Mouse (Mus musculus): ENCODE results near the gene Cryba2. TPM values are rescaled to one million over a fixed set of nuclear protein-coding genes. Genes with fewer than 3 reads are reported as not detected.

The Cryba2 gene
- polyA plus RNA-seq, 1 experiment from 2014 or later = not detected

GRCm38 (mm10) chr1:74915706-74916105 lies 22.8 kb upstream of the Cryba2 start:
- no peak overlapping the region for H3K27ac ChIP-seq (replicated peaks; ENCODE audit: low read depth, low read length)
- no peak overlapping the region for H3K4me2 ChIP-seq (ENCODE audit: low read depth, severe bottlenecking)
- H3K9me3 ChIP-seq (ENCODE audit: control insufficient read depth, low read length) = no peaks in the 10 kb centered on the region
- no peaks in the 10 kb centered on the region for H3K36me3 ChIP-seq (ENCODE audit: control insufficient read depth, insufficient read depth, low read length)
- WGBS = 32% methylated on average over 13 of the region's 13 CpGs
- ATAC-seq (ENCODE audit: insufficient number of reproducible peaks, low FRiP score, low TSS enrichment, low read depth) = no peak
- H3K4me3 ChIP-seq (ENCODE audit: low read depth, low read length) = no peak overlapping the region
- H3K9ac ChIP-seq (ENCODE audit: low read length) = no peak overlapping the region
- peak; percentile 53 for DNase-seq (ENCODE audit: low spot score)
- no peaks in the 10 kb centered on the region for H3K27me3 ChIP-seq (ENCODE audit: control insufficient read depth, insufficient read depth, low read length)
- H3K4me1 ChIP-seq (ENCODE audit: control insufficient read depth, insufficient read depth, low read length) = no peaks in the 10 kb centered on the region

DNA sequence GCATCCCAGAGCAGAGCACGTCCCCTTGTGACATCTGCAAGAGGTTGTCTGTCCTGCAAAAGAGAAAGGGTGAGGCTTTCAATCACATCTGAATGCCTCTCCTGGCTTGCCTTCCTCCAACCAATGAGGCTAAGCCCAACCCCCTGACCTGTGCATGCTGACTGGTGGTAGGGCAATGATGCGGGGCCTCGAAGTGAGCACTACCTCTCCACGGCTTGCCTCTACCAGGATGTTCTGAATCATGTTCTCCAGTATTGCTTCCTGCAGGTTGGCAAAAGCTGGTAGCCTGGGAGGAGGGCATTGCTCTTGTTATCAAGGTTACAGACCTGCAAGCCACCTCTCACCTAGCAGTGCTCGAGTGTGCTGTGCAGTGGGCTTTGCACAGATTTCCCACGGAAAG lies 9.2 kb upstream of the Cryba2 start:
- no peaks in the 10 kb centered on the region for H3K36me3 ChIP-seq (ENCODE audit: control insufficient read depth, insufficient read depth, low read length)
- ATAC-seq (ENCODE audit: insufficient number of reproducible peaks, low FRiP score, low TSS enrichment, low read depth) = no peak
- peaks cover 53% of the 10 kb centered on the region for H3K27me3 ChIP-seq (ENCODE audit: control insufficient read depth, insufficient read depth, low read length)
- H3K4me1 ChIP-seq (ENCODE audit: control insufficient read depth, insufficient read depth, low read length) = peaks cover 18% of the 10 kb centered on the region
- H3K4me3 ChIP-seq (ENCODE audit: low read depth, low read length) = no peak overlapping the region
- no peak overlapping the region for H3K9ac ChIP-seq (ENCODE audit: low read length)
- DNase-seq (ENCODE audit: low spot score) = no peak
- no peaks in the 10 kb centered on the region; the same call in 1 of the 2 replicates for H3K9me3 ChIP-seq (ENCODE audit: control insufficient read depth, low read length)
- H3K4me2 ChIP-seq (ENCODE audit: low read depth, severe bottlenecking) = no peak overlapping the region
- no peak overlapping the region for H3K27ac ChIP-seq (replicated peaks; ENCODE audit: low read depth, low read length)
- WGBS = 26% methylated on average over 6 of the region's 6 CpGs

- Histone ChIP-seq H3K27me3 (ENCODE audit: control insufficient read depth, insufficient read depth, low read length) (peaks cover 58% of the 10 kb centered on the region), H3K36me3 (ENCODE audit: control insufficient read depth, insufficient read depth, low read length) (no peaks in the 10 kb centered on the region), H3K9me3 (ENCODE audit: control insufficient read depth, low read length) (no peaks in the 10 kb centered on the region; the same call in 1 of the 2 replicates), H3K4me3 (ENCODE audit: low read depth, low read length) (no peak overlapping the region), H3K4me1 (ENCODE audit: control insufficient read depth, insufficient read depth, low read length) (peaks cover 18% of the 10 kb centered on the region), H3K27ac (replicated peaks; ENCODE audit: low read depth, low read length) (no peak overlapping the region), H3K9ac (ENCODE audit: low read length) (no peak overlapping the region), H3K4me2 (ENCODE audit: low read depth, severe bottlenecking) (no peak overlapping the region)
- ATAC-seq (ENCODE audit: insufficient number of reproducible peaks, low FRiP score, low TSS enrichment, low read depth) (no peak), DNase-seq (ENCODE audit: low spot score) (peak; percentile 78)
- 5% methylated on average over 3 of the region's 3 CpGs for WGBS
Measured at GRCm38 (mm10) chr1:74901686-74902085, 8.7 kb upstream of the Cryba2 start.

GRCm38 (mm10) chr1:74900341-74901285 lies 7.7 kb upstream of the Cryba2 start:
- DNase-seq (ENCODE audit: low spot score) (peak; percentile 57), ATAC-seq (ENCODE audit: insufficient number of reproducible peaks, low FRiP score, low TSS enrichment, low read depth) (no peak)
- H3K27ac ChIP-seq (replicated peaks; ENCODE audit: low read depth, low read length) = no peak overlapping the region
- no peaks in the 10 kb centered on the region for H3K36me3 ChIP-seq (ENCODE audit: control insufficient read depth, insufficient read depth, low read length)
- H3K9me3 ChIP-seq (ENCODE audit: control insufficient read depth, low read length) = no peaks in the 10 kb centered on the region; the same call in 1 of the 2 replicates
- peak overlapping the region; percentile 17 for H3K4me3 ChIP-seq (ENCODE audit: low read depth, low read length)
- peaks cover 18% of the 10 kb centered on the region for H3K4me1 ChIP-seq (ENCODE audit: control insufficient read depth, insufficient read depth, low read length)
- under 1% methylated on average over 64 of the region's 66 CpGs for WGBS
- peaks cover 69% of the 10 kb centered on the region for H3K27me3 ChIP-seq (ENCODE audit: control insufficient read depth, insufficient read depth, low read length)
- no peak overlapping the region for H3K9ac ChIP-seq (ENCODE audit: low read length)
- H3K4me2 ChIP-seq (ENCODE audit: low read depth, severe bottlenecking) = peak overlapping the region; percentile 59

GRCm38 (mm10) chr1:74898656-74899431 lies 5.9 kb upstream of the Cryba2 start:
- Histone ChIP-seq H3K4me2 (ENCODE audit: low read depth, severe bottlenecking) (no peak overlapping the region), H3K9ac (ENCODE audit: low read length) (no peak overlapping the region), H3K9me3 (ENCODE audit: control insufficient read depth, low read length) (no peaks in the 10 kb centered on the region; the same call in 1 of the 2 replicates), H3K27me3 (ENCODE audit: control insufficient read depth, insufficient read depth, low read length) (peaks cover 76% of the 10 kb centered on the region), H3K4me1 (ENCODE audit: control insufficient read depth, insufficient read depth, low read length) (peaks cover 18% of the 10 kb centered on the region), H3K27ac (replicated peaks; ENCODE audit: low read depth, low read length) (no peak overlapping the region), H3K4me3 (ENCODE audit: low read depth, low read length) (no peak overlapping the region), H3K36me3 (ENCODE audit: control insufficient read depth, insufficient read depth, low read length) (no peaks in the 10 kb centered on the region)
- WGBS = 4% methylated on average over 6 of the region's 10 CpGs
- DNase-seq (ENCODE audit: low spot score) (peak; percentile 40), ATAC-seq (ENCODE audit: insufficient number of reproducible peaks, low FRiP score, low TSS enrichment, low read depth) (no peak)

GRCm38 (mm10) chr1:74897976-74898375 lies 5.0 kb upstream of the Cryba2 start:
- Histone ChIP-seq H3K4me2 (ENCODE audit: low read depth, severe bottlenecking) (no peak overlapping the region), H3K4me1 (ENCODE audit: control insufficient read depth, insufficient read depth, low read length) (peaks cover 18% of the 10 kb centered on the region), H3K9me3 (ENCODE audit: control insufficient read depth, low read length) (no peaks in the 10 kb centered on the region; the same call in 1 of the 2 replicates), H3K27me3 (ENCODE audit: control insufficient read depth, insufficient read depth, low read length) (peaks cover 85% of the 10 kb centered on the region), H3K4me3 (ENCODE audit: low read depth, low read length) (no peak overlapping the region), H3K27ac (replicated peaks; ENCODE audit: low read depth, low read length) (no peak overlapping the region), H3K9ac (ENCODE audit: low read length) (no peak overlapping the region), H3K36me3 (ENCODE audit: control insufficient read depth, insufficient read depth, low read length) (no peaks in the 10 kb centered on the region)
- WGBS = 3% methylated on average over 7 of the region's 7 CpGs
- 0 out of 2 replicates have a peak, but pooled peaks have one; percentile 16 for ATAC-seq (ENCODE audit: insufficient number of reproducible peaks, low FRiP score, low TSS enrichment, low read depth)
- DNase-seq (ENCODE audit: low spot score) = peak; percentile 36

- DNase-seq (ENCODE audit: low spot score) (peak; percentile 80), ATAC-seq (ENCODE audit: insufficient number of reproducible peaks, low FRiP score, low TSS enrichment, low read depth) (no peak)
- H3K27me3 ChIP-seq (ENCODE audit: control insufficient read depth, insufficient read depth, low read length) = peaks cover 85% of the 10 kb centered on the region
- H3K9ac ChIP-seq (ENCODE audit: low read length) = no peak overlapping the region
- H3K4me1 ChIP-seq (ENCODE audit: control insufficient read depth, insufficient read depth, low read length) = peaks cover 13% of the 10 kb centered on the region
- H3K4me2 ChIP-seq (ENCODE audit: low read depth, severe bottlenecking) = no peak overlapping the region
- H3K36me3 ChIP-seq (ENCODE audit: control insufficient read depth, insufficient read depth, low read length) = no peaks in the 10 kb centered on the region
- WGBS = 18% methylated on average over 4 of the region's 4 CpGs
- no peaks in the 10 kb centered on the region; the same call in 1 of the 2 replicates for H3K9me3 ChIP-seq (ENCODE audit: control insufficient read depth, low read length)
- H3K27ac ChIP-seq (replicated peaks; ENCODE audit: low read depth, low read length) = no peak overlapping the region
- no peak overlapping the region for H3K4me3 ChIP-seq (ENCODE audit: low read depth, low read length)
Measured at GRCm38 (mm10) chr1:74894966-74895365, 2.0 kb upstream of the Cryba2 start.

GRCm38 (mm10) chr1:74892351-74893133 lies 401 bp downstream of the Cryba2 start:
- Histone ChIP-seq H3K4me1 (ENCODE audit: control insufficient read depth, insufficient read depth, low read length) (no peaks in the 10 kb centered on the region), H3K9me3 (ENCODE audit: control insufficient read depth, low read length) (no peaks in the 10 kb centered on the region; the same call in 1 of the 2 replicates), H3K27ac (replicated peaks; ENCODE audit: low read depth, low read length) (no peak overlapping the region), H3K9ac (ENCODE audit: low read length) (no peak overlapping the region), H3K4me3 (ENCODE audit: low read depth, low read length) (no peak overlapping the region), H3K36me3 (ENCODE audit: control insufficient read depth, insufficient read depth, low read length) (no peaks in the 10 kb centered on the region), H3K27me3 (ENCODE audit: control insufficient read depth, insufficient read depth, low read length) (peaks cover 80% of the 10 kb centered on the region), H3K4me2 (ENCODE audit: low read depth, severe bottlenecking) (no peak overlapping the region)
- 2% methylated on average over 39 of the region's 39 CpGs for WGBS
- DNase-seq (ENCODE audit: low spot score) = no peak
- no peak for ATAC-seq (ENCODE audit: insufficient number of reproducible peaks, low FRiP score, low TSS enrichment, low read depth)

All from limb, embryonic 11.5 days (tissue).